Mouse (Mus musculus) activated CD4-positive, CD25-positive, alpha-beta regulatory T cell, adult 4 months (primary cell): ENCODE data around the gene Sun1. TPM values are rescaled to one million over a fixed set of nuclear protein-coding genes. Genes with fewer than 3 reads are reported as not detected.

Experiments used
- ATAC-seq: one replicate; pipeline ENCODE4 v1.8.0; 2017
- polyA plus RNA-seq, 2 experiments: library from polyadenylated mRNA; unstranded; fragments of 100-300 nt; shearing (Covaris generic); gene quantifications; one replicate each; pipeline ENCODE4 v1.2.1; 2017

Gene Sun1
- polyA plus RNA-seq, 2 experiments from 2014 or later = 29.3 to 33.5 TPM

DNA sequence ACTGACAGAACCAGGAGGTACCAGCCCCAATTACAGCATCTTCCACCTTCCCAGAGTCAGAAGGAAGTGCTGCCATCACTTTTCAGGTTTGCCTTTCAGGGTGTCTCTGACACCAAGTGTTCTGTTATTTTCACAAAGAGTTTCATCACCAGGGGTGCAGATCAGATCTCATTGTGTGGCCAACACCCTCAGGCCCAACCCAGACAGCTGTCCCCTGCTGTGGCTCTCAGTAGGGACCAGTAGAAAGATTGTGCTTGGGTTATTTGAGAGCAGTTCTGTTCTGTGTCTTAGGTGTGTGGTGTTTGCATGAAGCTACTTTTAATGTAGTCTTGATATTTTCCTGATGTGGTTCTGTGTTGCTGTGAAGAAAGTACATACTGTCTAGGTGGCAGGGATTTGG, 7.7 kb downstream of the Sun1 start:
- no peak for ATAC-seq

DNA sequence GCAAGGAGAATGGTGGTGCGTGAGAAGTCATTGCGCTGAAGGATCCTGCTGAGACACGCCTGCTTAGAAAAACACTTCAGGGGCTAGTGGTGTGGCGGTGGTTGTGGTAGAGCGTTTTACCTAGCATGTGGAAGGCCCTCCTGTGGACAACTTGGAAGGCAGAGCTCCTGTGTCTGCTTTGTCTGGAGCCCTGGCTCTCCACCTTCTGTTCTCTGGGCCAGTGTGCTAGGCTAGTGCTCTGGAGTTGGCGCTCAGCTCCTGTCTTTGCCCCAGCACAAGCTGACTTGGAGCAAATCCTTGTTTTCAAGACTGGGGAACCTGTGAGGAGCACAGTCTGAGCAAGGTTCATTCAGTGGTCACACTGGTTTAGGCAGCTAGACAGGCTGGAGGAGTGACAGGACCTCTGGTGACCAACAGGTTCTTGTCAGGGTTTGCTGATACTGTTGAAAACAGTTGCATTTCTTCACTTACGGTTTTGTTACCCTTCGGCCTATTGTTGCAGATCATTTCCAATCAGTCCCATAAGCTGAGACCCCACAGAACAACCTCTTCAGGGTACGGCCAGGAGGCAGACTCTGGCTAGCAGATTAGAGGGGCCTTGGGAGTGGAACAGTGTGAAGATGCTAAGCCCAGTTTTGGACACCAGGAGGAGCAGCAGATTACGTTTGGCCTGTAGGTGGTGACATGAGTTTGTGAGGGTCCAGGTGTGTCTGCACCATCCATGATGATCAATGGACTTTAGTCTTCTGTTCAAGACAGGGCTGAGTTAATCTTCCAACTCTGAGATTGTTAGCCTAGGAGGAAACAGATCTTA, 8.6 kb downstream of the Sun1 start:
- ATAC-seq = no peak

DNA sequence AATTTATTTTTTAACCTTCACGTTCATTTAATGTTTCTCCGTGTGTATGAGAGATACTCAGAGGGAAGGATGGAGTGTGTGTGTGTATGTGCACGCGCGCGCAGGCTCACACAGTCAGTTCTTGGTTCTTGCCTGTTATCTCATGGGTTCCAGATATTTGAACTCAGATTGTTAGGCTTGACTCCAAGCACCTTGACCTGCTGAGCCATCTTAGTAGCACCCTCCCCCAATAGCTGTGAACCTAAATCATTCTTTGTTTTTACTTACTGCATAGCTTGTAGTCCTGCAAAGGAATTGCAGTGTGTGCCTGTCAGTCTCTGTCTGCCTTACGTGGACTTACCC, 9.2 kb downstream of the Sun1 start:
- ATAC-seq = no peak

DNA sequence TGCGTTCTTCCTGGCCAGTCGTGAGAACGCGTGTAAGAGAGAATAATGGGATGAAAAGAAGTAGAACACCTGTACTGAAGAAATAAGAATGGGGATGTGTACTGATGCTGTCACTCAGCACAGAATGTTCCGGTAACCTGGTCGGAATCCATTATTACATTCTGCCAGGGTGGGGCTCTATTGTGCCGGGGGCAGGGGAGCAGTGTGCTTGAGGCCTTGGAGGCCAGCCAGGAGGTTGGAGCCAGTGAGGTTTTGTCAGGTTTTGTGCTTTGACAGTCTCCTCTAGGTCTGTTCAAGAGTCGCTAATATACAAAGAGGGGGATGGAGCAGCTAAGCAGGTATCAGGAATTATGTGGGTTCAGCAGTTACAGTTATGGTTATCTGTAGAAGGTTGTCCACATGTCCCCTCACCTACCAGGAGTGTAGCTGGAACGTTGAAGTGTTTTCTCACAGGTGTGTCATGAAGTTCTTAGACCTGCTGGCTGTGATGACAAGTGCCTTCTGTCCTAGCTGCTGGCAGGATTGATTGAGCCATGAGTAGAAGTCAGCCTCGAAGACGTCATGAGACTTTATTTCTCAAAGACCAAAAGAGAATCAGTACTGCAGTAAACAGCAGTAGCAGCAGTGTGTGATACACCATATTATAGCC, 11.4 kb downstream of the Sun1 start:
- ATAC-seq = no peak

DNA sequence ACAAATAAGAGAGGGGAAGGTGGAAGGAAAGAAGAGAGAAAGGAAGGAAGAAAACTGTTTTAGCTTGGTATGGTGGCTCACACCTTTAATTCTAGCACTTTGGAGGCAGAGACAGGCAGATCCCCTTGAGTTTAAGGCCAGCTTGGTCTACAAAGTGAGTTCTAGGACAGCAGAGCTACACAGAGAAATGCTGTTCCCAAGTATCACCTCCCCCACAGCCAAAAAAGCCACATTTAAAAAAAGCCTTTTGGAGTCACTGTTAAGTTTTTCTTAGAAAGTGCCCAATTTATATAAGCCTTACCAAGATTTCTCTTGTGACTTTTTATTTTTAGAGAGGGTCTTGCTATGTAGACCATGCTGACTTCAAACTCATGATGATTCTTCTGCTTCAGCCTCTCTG, 13.9 kb downstream of the Sun1 start:
- no peak for ATAC-seq

DNA sequence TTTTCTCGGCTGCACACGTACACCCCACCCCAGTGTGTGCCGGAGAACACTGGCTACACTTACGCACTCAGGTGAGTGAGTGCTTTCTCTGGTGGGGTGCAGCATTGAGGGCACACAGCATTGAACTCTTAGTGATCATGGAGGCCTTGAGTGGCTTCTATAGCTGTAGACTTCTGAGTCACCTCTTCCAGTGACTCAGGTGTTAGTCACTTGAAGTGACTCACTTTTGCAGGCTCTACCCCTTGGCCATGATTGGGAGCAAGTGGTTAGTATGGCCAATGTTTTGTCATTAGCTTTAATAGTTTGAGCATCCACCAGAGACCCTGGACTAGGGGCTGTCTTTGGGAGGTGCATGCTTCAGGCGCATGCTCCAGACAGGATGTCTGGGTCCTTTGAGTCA, 14.7 kb downstream of the Sun1 start:
- no peak for ATAC-seq

DNA sequence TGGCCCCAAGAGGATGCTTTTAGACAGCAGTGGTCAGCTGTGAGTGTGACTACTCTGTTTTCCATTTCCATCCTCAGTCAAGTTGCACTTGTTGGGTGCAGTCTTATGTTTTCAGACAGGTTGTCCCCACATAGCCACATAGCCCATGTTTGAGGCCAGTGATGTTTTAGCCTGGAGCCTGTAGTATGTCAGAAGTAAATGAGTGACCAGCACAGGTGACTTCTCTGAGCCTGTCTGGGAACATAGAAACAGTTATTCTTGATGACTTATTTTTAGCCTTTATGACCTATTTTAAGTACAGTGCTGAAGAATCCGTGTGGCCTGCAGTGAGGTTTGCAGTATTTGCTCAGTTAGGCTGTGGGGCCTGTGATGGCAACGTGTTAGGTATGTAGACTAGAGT, 15.7 kb downstream of the Sun1 start:
- ATAC-seq = no peak

DNA sequence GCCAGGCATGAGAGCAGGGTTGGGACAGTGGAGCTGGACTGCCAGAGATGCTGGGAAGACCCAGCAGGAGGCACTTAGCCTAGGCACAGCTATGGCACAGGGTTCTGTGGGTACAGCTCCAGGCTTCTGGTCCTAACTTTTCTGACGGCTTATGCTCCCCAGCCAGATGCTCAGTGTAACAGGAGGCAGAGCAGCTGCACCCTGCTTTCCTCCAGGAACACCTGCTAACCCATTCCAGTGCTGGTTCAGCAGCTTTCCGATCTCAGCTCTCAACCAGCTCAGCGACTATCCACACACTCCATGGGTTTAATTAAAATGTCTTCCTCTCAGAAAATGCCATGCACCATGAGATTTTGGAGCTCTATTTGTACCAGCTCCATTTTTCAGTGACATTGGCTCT, 16.3 kb downstream of the Sun1 start:
- no peak for ATAC-seq

DNA sequence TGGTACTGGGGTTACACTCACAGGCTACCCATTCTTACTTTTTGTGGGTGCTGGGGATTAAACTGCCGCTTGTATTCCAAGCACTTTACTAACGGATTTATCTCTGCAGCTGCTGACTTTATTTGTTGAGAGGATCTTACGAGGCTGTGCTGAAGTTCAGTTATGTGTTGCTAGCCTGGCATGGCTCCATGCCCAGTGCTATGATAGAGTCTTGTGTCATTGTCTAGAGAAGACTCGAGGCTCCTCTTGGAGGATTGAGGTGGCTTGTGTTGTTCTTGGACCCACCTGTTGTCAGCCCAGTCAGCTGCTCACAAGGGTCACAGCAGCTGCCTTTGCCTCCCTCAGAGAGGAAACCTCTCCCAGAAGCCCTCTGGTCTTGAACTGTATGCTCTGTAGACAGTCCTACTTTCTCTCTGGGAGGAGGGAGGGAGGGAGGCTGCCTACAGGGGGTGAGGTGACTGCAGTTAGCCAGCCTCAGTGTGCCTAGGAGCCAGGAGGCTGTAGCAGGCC, 19.6 kb downstream of the Sun1 start:
- ATAC-seq = no peak

DNA sequence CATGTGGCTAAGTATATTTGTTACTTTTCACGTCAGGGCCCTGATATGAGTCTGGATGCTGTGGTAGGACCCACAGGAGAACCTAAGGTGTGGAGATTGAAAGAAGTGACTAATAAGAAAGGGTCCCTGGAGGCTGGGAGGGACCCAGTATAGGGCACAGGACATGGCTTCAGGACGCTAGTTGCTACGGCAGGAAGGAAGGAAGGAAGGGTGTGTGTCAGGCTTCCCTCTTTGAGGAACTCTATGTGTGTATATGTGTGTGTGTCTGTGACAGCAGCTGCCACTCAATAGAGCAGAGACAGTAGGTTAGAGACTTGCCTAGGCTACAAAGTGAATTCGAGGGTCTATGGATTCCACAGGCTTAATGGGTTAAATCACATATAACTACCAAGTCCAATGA, 20.2 kb downstream of the Sun1 start:
- no peak for ATAC-seq

DNA sequence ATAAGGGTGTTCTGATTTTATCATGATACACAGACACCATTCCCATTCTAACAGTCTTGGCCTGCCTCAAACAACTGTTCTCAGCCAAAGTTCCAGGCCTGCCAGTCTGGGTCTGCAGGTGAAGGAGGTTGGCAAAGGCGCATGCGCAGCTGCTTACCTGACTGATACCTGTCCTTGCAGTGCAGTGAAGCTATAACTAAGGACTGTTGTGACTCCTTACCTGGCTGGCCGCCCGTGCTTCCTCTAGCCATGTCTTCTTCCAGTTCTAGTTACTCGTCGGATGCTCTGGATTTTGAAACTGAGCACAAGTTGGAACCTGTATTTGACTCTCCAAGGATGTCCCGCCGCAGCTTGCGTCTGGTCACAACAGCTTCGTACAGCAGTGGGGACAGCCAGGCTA, 22.9 kb downstream of the Sun1 start:
- ATAC-seq = no peak

DNA sequence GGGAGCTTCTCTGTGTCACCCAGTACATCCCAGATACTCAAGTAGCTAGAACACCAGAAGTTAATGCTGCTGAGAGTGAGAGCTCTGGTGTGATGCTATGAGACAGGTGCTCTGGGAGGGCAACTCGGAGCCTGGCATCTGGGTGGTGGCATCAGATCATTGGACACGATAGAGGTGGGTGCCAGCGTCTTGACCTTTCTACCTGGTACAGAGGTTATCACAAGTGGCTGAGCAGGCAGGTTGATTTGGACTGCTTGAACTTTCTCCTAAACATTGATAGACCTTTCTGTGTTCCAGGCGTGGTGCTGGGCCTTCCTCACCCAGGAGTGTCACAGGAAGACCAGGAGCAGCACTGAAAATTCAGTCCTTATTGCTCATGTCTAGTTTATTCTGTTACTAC, 26.8 kb downstream of the Sun1 start:
- no peak for ATAC-seq

DNA sequence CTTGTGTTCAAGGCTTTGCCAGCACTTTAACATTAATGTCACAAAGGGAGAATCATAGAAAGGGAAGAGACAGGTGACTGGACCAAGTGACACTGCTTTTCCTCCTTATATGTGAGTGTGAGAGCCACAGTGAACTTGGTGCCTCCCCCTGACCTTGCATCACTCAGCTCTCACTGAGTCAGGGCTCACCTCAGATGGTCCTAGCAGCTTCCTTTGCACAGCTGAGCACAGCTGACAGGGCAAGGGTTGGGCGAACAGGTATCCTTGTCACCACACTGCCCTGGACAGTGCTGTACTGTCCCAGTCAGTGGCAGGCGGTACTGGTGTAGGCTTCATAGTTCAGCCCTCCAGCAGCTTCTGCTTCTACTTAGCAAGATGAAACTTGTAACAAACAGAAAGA, 27.2 kb downstream of the Sun1 start:
- no peak for ATAC-seq

DNA sequence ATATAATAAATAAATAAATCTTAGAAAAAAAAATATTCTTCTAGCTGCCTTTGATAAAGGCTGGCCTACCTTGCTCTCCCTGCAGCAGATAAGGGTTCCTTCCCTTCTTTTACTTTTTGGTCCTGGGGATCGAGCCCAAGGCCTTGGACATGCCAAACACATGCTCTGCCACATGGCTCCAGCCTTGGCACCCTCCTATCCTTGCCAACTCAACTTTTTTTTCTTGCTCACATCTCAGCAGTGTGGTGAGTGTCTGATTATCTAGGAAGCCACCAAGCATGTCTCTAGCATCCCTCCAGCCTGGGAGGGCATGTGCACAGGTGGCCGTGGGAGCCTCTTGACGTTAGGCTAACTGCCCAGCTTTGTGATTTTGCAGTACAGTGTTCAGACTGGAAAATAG, 27.9 kb downstream of the Sun1 start:
- no peak for ATAC-seq

DNA sequence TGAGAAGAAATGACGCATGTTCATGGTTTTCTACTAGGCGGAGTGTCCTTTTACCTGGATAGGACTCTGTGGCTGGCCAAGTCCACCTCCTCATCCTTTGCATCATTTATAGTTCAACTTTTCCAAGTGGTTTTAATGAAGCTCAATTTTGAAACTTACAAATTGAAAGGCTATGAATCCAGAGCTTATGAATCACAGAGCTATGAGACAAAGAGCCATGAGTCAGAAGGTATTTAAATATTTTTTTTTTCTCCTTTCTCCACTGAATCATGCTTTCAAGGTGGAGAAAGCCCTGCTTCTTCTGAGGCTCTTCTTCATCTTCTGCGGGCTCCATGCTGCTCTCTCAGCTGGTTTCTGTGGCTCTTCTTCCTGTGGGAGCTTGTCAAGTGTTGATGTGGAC, 29.3 kb downstream of the Sun1 start:
- no peak for ATAC-seq

DNA sequence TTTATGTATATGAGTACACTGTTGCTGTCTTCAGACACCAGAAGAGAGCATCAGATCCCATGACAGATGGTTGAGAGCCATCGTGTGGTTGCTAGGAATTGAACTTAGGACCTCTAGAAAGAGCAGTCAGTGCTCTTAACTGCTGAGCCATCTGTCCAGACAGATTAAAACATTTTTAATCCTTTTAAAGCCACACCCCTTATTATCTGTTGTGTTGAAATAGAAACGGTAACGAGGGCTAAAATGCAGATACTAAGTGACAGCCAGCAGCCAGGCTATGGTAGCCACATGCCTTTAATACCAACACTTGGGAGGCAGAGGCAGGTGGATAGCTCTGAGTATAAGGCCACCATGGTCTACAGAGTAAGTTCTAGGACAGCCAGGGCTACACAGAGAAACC, 31.6 kb downstream of the Sun1 start:
- no peak for ATAC-seq

DNA sequence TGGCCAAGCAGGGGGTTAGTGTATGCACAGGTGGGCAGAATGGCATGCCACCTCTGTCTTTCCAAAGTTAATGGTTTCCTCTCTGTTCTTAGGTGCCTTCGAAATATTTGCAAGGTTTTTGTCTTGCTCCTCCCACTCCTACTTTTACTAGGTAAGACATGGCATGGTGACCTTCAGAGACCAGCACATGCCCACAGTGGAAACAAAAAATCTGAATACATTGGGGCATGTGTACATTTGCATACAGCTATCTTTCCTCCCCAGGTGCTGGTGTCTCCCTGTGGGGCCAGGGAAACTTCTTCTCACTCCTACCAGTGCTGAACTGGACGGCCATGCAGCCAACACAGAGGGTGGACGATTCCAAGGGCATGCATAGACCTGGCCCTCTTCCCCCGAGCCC, 34.0 kb downstream of the Sun1 start:
- ATAC-seq = no peak

DNA sequence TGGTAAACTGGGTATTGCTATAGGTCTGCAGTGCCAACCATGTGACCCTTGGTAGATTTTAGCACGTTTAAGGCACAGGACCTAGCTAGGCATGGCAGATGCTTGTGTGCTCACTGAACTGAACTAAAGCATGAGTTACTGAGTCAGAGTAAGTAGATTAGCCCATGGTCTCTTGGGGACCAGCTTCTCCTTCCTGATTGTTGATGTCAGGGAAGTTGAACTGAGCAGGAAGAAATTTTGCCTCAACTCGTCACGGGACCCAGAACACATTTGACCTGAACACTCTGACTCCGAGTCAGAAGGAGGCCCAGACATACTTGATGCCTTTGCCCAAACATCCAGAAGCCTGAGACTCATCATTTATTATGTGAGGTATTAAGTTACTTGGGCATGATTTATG, 37.0 kb downstream of the Sun1 start:
- ATAC-seq = no peak

DNA sequence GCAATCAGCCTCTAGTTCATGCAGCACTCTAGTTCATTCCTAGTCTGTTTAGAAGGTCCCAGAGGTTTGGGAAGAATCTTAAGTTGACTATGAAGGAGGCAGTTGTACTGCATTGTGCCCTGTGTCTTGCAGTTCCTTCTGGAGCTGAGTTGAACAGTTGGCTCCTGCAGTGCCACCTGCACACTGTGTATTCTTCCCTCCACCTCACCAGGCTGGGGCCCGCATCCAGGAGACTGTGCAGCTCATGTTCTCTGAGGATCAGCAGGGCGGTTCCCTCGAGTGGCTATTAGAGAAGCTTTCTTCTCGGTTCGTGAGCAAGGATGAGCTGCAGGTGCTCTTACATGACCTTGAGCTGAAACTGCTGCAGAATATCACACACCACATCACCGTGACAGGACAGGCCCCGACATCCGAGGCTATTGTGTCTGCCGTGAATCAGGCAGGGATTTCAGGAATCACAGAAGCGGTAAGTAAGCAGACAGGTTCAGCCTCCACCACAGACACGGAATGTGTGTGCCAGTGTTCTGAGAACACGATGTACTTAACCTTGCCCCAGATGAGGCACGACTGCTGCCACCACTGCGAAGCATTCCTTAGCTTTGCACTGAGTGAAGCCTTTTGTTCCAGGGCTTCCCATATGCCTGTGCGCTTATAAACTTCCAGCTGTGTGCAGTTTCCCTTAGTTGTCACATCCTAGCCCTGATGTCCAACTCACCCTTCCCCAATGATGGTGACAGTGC, 40.8 kb downstream of the Sun1 start:
- no peak for ATAC-seq

DNA sequence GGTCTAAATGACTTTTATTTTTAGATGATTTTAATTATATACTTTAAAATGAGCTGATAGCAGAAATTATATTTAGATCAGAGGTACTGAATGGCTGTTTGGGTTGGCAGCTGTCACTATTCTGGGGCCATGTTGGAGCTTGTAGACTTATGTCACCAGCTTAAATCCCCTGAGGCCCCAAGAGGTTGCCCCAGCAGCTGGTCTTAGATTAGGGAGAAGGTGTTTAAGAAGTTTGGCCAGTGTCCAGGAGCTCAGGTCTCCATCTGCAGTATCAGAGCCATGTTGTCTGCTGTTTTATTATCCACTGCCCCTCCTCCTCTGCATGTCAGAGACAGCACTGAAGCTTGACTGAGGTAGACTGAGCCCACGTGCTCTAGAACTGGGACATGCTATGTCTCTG, 42.9 kb downstream of the Sun1 start:
- ATAC-seq = no peak

DNA sequence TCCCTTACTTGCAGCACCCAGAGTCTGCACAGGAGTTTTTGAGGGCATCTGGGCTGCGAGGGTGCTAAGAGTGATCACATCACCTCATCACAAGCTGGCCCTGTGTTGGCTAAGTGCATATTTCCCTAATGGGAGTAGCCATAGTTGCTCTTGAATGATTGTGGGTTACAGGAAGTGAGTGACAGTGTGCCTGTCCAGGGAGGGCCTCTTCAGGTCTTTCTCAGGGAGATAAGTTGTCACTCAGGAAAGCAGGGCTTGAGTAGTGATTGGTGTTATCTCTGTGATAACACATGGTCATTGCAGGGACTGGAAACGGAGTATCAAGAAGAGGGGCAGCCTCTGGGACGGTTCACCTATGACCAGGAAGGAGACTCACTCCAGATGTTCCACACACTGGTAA, 47.3 kb downstream of the Sun1 start:
- ATAC-seq = no peak

DNA sequence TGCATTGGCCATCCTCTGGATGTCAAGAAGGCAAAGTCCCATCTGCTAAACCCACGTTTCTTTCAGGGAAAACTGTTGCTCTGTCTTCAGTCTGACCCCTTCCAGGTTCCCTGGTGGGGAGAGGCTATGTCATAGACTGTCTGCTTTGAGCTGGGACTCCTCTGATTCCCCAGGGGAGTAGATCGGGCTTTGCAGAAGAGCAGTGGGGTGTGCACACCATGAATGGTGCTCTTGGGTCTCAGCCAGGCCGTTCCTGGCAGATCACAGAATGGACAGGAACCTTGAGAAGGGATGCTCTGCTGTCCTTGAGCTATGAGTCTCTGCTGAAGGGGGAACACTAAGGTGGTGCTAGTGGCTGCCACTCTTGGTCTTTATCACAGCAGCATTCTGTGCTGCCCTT, 48.4 kb downstream of the Sun1 start:
- ATAC-seq = no peak

DNA sequence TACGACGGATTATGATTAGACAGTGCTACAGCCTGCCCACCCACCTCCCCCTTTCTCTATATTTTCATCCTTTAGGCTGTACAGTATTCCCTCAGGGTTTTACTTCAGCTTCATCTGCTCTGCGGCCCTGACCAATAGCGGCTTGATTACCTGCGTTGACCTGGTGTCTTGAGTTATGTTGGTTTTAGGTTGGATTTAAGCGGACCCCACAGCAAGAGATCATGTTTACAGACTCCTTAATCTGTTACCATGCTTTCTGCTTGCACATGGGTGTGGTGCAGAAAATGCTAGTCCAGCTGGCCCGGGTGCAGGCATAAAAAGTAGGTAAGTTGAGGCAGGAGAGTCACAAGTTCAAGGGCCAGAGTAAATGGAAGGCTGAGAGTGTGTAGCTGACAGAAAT, 50.8 kb downstream of the Sun1 start:
- ATAC-seq = no peak

DNA sequence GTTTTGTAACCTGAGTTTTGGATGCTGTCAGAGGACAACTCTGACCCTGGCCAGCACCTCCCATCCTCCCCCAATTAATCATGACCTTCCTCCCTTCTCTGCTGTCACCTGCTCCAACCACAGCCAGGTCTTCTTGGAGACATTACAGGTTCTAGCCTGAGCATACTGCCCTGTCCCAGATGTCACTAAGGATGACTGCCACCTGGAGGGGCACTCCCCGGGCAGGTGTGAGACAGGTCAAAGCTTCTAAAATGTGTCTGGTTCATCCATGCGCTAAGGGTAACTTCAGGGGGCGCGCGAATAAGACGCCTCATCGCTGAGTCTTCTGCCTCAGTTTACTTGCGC, 51.3 kb downstream of the Sun1 start:
- ATAC-seq = peak; percentile 8
